Mouse (Mus musculus): ENCODE measurements around the gene Mrpl34. TPM values are rescaled to one million over a fixed set of nuclear protein-coding genes. Genes with fewer than 3 reads are reported as not detected.

Mrpl34 gene
- polyA plus RNA-seq, 1 experiment from 2014 or later = 175 TPM

GRCm38 (mm10) chr8:71474344-71474743 lies 9.6 kb downstream of the Mrpl34 start:
- Histone ChIP-seq H3K4me3 (ENCODE audit: low read length) (no peak overlapping the region), H3K36me3 (ENCODE audit: control insufficient read depth, insufficient read depth) (peaks cover 4% of the 10 kb centered on the region), H3K9ac (ENCODE audit: low read length) (no peak overlapping the region), H3K4me1 (ENCODE audit: control insufficient read depth, insufficient read depth, low read length) (peaks cover 19% of the 10 kb centered on the region), H3K27me3 (ENCODE audit: control insufficient read depth, insufficient read depth, low read length) (peaks cover 2% of the 10 kb centered on the region; the same call in 1 of the 2 replicates), H3K4me2 (ENCODE audit: low read depth, low read length) (no peak overlapping the region), H3K9me3 (replicated peaks; ENCODE audit: control insufficient read depth, low read length) (no peaks in the 10 kb centered on the region), H3K27ac (ENCODE audit: low read length) (no peak overlapping the region)
- 90% methylated on average over 18 of the region's 18 CpGs for WGBS
- ATAC-seq (replicated peaks; ENCODE audit: extremely low read depth, insufficient read depth, low FRiP score) = no peak

- Histone ChIP-seq H3K9me3 (replicated peaks; ENCODE audit: control insufficient read depth, low read length) (no peaks in the 10 kb centered on the region), H3K4me2 (ENCODE audit: low read depth, low read length) (no peak overlapping the region), H3K36me3 (ENCODE audit: control insufficient read depth, insufficient read depth) (peaks cover 4% of the 10 kb centered on the region), H3K27ac (ENCODE audit: low read length) (no peak overlapping the region), H3K4me1 (ENCODE audit: control insufficient read depth, insufficient read depth, low read length) (peaks cover 14% of the 10 kb centered on the region), H3K9ac (ENCODE audit: low read length) (no peak overlapping the region), H3K27me3 (ENCODE audit: control insufficient read depth, insufficient read depth, low read length) (peaks cover 2% of the 10 kb centered on the region; the same call in 1 of the 2 replicates), H3K4me3 (ENCODE audit: low read length) (no peak overlapping the region)
- no peak for ATAC-seq (replicated peaks; ENCODE audit: extremely low read depth, insufficient read depth, low FRiP score)
- WGBS = 91% methylated on average over 25 of the region's 25 CpGs
These were observed 10.3 kb downstream of the Mrpl34 start for GRCm38 (mm10) chr8:71474785-71475701.

GRCm38 (mm10) chr8:71475702-71476075 lies 10.9 kb downstream of the Mrpl34 start:
- peak overlapping the region; percentile 62 for H3K4me3 ChIP-seq (ENCODE audit: low read length)
- H3K9me3 ChIP-seq (replicated peaks; ENCODE audit: control insufficient read depth, low read length) = no peaks in the 10 kb centered on the region
- peaks cover 2% of the 10 kb centered on the region; the same call in 1 of the 2 replicates for H3K27me3 ChIP-seq (ENCODE audit: control insufficient read depth, insufficient read depth, low read length)
- H3K27ac ChIP-seq (ENCODE audit: low read length) = peak overlapping the region; percentile 82; the same call in 1 of the 2 replicates
- ATAC-seq (replicated peaks; ENCODE audit: extremely low read depth, insufficient read depth, low FRiP score) = no peak
- H3K4me2 ChIP-seq (ENCODE audit: low read depth, low read length) = peak overlapping the region; percentile 70
- 29% methylated on average over 4 of the region's 4 CpGs for WGBS
- H3K36me3 ChIP-seq (ENCODE audit: control insufficient read depth, insufficient read depth) = peaks cover 4% of the 10 kb centered on the region
- H3K4me1 ChIP-seq (ENCODE audit: control insufficient read depth, insufficient read depth, low read length) = peaks cover 9% of the 10 kb centered on the region
- H3K9ac ChIP-seq (ENCODE audit: low read length) = peak overlapping the region; percentile 71

GRCm38 (mm10) chr8:71476099-71476940 lies 11.6 kb downstream of the Mrpl34 start:
- H3K9me3 ChIP-seq (replicated peaks; ENCODE audit: control insufficient read depth, low read length) = no peaks in the 10 kb centered on the region
- peaks cover 9% of the 10 kb centered on the region for H3K4me1 ChIP-seq (ENCODE audit: control insufficient read depth, insufficient read depth, low read length)
- peak overlapping the region; percentile 70 for H3K4me2 ChIP-seq (ENCODE audit: low read depth, low read length)
- peak overlapping the region; percentile 62 for H3K4me3 ChIP-seq (ENCODE audit: low read length)
- peaks cover 4% of the 10 kb centered on the region for H3K36me3 ChIP-seq (ENCODE audit: control insufficient read depth, insufficient read depth)
- H3K9ac ChIP-seq (ENCODE audit: low read length) = peak overlapping the region; percentile 71
- WGBS = under 1% methylated on average over 117 of the region's 121 CpGs
- ATAC-seq (replicated peaks; ENCODE audit: extremely low read depth, insufficient read depth, low FRiP score) = peak; percentile 75
- H3K27me3 ChIP-seq (ENCODE audit: control insufficient read depth, insufficient read depth, low read length) = peaks cover 2% of the 10 kb centered on the region; the same call in 1 of the 2 replicates
- peak overlapping the region; percentile 82 for H3K27ac ChIP-seq (ENCODE audit: low read length)

GRCm38 (mm10) chr8:71477196-71477845 lies 12.6 kb downstream of the Mrpl34 start:
- Histone ChIP-seq H3K4me2 (ENCODE audit: low read depth, low read length) (peak overlapping the region; percentile 70), H3K36me3 (ENCODE audit: control insufficient read depth, insufficient read depth) (peaks cover 3% of the 10 kb centered on the region), H3K27me3 (ENCODE audit: control insufficient read depth, insufficient read depth, low read length) (peaks cover 6% of the 10 kb centered on the region; the same call in 1 of the 2 replicates), H3K9ac (ENCODE audit: low read length) (peak overlapping the region; percentile 71; the same call in 1 of the 2 replicates), H3K4me3 (ENCODE audit: low read length) (peak overlapping the region; percentile 62), H3K4me1 (ENCODE audit: control insufficient read depth, insufficient read depth, low read length) (peaks cover 9% of the 10 kb centered on the region), H3K9me3 (replicated peaks; ENCODE audit: control insufficient read depth, low read length) (no peaks in the 10 kb centered on the region), H3K27ac (ENCODE audit: low read length) (no peak overlapping the region)
- WGBS = 51% methylated on average over 14 of the region's 14 CpGs
- no peak for ATAC-seq (replicated peaks; ENCODE audit: extremely low read depth, insufficient read depth, low FRiP score)

- WGBS = 86% methylated on average over 11 of the region's 11 CpGs
- Histone ChIP-seq H3K36me3 (ENCODE audit: control insufficient read depth, insufficient read depth) (no peaks in the 10 kb centered on the region), H3K27me3 (ENCODE audit: control insufficient read depth, insufficient read depth, low read length) (peaks cover 6% of the 10 kb centered on the region; the same call in 1 of the 2 replicates), H3K9me3 (replicated peaks; ENCODE audit: control insufficient read depth, low read length) (no peaks in the 10 kb centered on the region), H3K9ac (ENCODE audit: low read length) (no peak overlapping the region), H3K27ac (ENCODE audit: low read length) (no peak overlapping the region), H3K4me2 (ENCODE audit: low read depth, low read length) (no peak overlapping the region), H3K4me3 (ENCODE audit: low read length) (no peak overlapping the region), H3K4me1 (ENCODE audit: control insufficient read depth, insufficient read depth, low read length) (peaks cover 9% of the 10 kb centered on the region)
- no peak for ATAC-seq (replicated peaks; ENCODE audit: extremely low read depth, insufficient read depth, low FRiP score)
These were observed 14.2 kb downstream of the Mrpl34 start for GRCm38 (mm10) chr8:71478943-71479342.

- no peak overlapping the region for H3K4me3 ChIP-seq (ENCODE audit: low read length)
- H3K9ac ChIP-seq (ENCODE audit: low read length) = no peak overlapping the region
- no peak overlapping the region for H3K4me2 ChIP-seq (ENCODE audit: low read depth, low read length)
- H3K9me3 ChIP-seq (replicated peaks; ENCODE audit: control insufficient read depth, low read length) = no peaks in the 10 kb centered on the region
- H3K4me1 ChIP-seq (ENCODE audit: control insufficient read depth, insufficient read depth, low read length) = peaks cover 6% of the 10 kb centered on the region
- 48% methylated on average over 8 of the region's 8 CpGs for WGBS
- no peak overlapping the region for H3K27ac ChIP-seq (ENCODE audit: low read length)
- no peaks in the 10 kb centered on the region for H3K36me3 ChIP-seq (ENCODE audit: control insufficient read depth, insufficient read depth)
- no peak for ATAC-seq (replicated peaks; ENCODE audit: extremely low read depth, insufficient read depth, low FRiP score)
- peaks cover 5% of the 10 kb centered on the region; the same call in 1 of the 2 replicates for H3K27me3 ChIP-seq (ENCODE audit: control insufficient read depth, insufficient read depth, low read length)
These were observed 19.2 kb downstream of the Mrpl34 start for GRCm38 (mm10) chr8:71483932-71484331.

GRCm38 (mm10) chr8:71484736-71485135 lies 20.0 kb downstream of the Mrpl34 start:
- H3K27ac ChIP-seq (ENCODE audit: low read length) = no peak overlapping the region
- no peaks in the 10 kb centered on the region for H3K9me3 ChIP-seq (replicated peaks; ENCODE audit: control insufficient read depth, low read length)
- peak overlapping the region; percentile 94 for H3K4me2 ChIP-seq (ENCODE audit: low read depth, low read length)
- H3K36me3 ChIP-seq (ENCODE audit: control insufficient read depth, insufficient read depth) = no peaks in the 10 kb centered on the region
- ATAC-seq (replicated peaks; ENCODE audit: extremely low read depth, insufficient read depth, low FRiP score) = no peak
- H3K27me3 ChIP-seq (ENCODE audit: control insufficient read depth, insufficient read depth, low read length) = peaks cover 3% of the 10 kb centered on the region; the same call in 1 of the 2 replicates
- H3K4me3 ChIP-seq (ENCODE audit: low read length) = peak overlapping the region; percentile 85
- peaks cover 13% of the 10 kb centered on the region for H3K4me1 ChIP-seq (ENCODE audit: control insufficient read depth, insufficient read depth, low read length)
- H3K9ac ChIP-seq (ENCODE audit: low read length) = no peak overlapping the region
- WGBS = 91% methylated on average over 19 of the region's 19 CpGs
